Mouse (Mus musculus) CH12.LX (cell line): ENCODE data around the gene Malsu1. TPM values are rescaled to one million over a fixed set of nuclear protein-coding genes. Genes with fewer than 3 reads are reported as not detected.

ENCODE experiments used
- DNase-seq: peaks from one replicate; pipeline ENCODE4 v3.0.0-alpha.2; 2013; ENCODE audit errors: extremely low read depth
- H3K27ac ChIP-seq: 2 replicates; pipeline ENCODE4 v1.5.1; 2012; ENCODE audit warnings: low read depth, mild to moderate bottlenecking, control low read depth, moderate library complexity; ENCODE audit not compliant: insufficient read depth
- H3K27me3 ChIP-seq: replicated peaks from 2 replicates; pipeline ENCODE3; 2012; ENCODE audit warnings: inconsistent platforms
- H3K36me3 ChIP-seq, 2 experiments: replicated peaks in 1 of 2; 2 replicates each; pipeline versions ENCODE3 to v1.6.1; 2012; ENCODE audit warnings: inconsistent platforms in 1 of 2, low read length in 1 of 2, mild to moderate bottlenecking in 1 of 2, mixed read lengths in 1 of 2, moderate library complexity in 1 of 2; ENCODE audit not compliant: control insufficient read depth in 1 of 2, insufficient read depth in 1 of 2
- H3K4me1 ChIP-seq, 2 experiments: 2 replicates each; pipeline ENCODE4 v1.6.1; 2012; ENCODE audit warnings: inconsistent platforms in 1 of 2, moderate library complexity in 1 of 2; ENCODE audit not compliant: insufficient read depth in 2 of 2, control insufficient read depth in 1 of 2
- H3K4me2 ChIP-seq: 2 replicates; pipeline ENCODE4 v1.6.1; 2012; ENCODE audit warnings: low read depth, mild to moderate bottlenecking, control low read depth; ENCODE audit not compliant: poor library complexity, insufficient read depth, severe bottlenecking
- H3K4me3 ChIP-seq, 3 experiments: fragments of 150-350 bp in 1 of 3; sonication (generic) in 1 of 3; replicated peaks in 1 of 3; 2 replicates each; pipeline versions ENCODE3 to v1.5.1; 2011 to 2012; ENCODE audit warnings: low read depth in 2 of 3, low read length in 2 of 3, mild to moderate bottlenecking in 2 of 3, moderate library complexity in 2 of 3, control low read depth in 1 of 3, improper control_type of control experiment in 1 of 3, inconsistent platforms in 1 of 3, mixed read lengths in 1 of 3; ENCODE audit not compliant: poor library complexity in 1 of 3
- H3K79me2 ChIP-seq: replicated peaks from 2 replicates; pipeline ENCODE4 v1.6.1; 2012; ENCODE audit warnings: mild to moderate bottlenecking, moderate library complexity; ENCODE audit not compliant: control insufficient read depth, poor library complexity, insufficient read depth, severe bottlenecking; ENCODE audit errors: extremely low read depth
- H3K9ac ChIP-seq: 2 replicates; pipeline ENCODE4 v1.6.1; 2012; ENCODE audit warnings: low read depth, mild to moderate bottlenecking, control low read depth, moderate library complexity; ENCODE audit not compliant: insufficient read depth
- H3K9me3 ChIP-seq: replicated peaks from 2 replicates; pipeline ENCODE3; 2012; ENCODE audit warnings: low read length, inconsistent platforms, mixed read lengths
- CHD2 ChIP-seq: IDR thresholded peaks from 2 replicates; pipeline ENCODE4 v1.6.1; 2011; ENCODE audit warnings: low read length, improper control_type of control experiment
- CTCF ChIP-seq, 2 experiments: IDR thresholded peaks in 1 of 2; conservative IDR thresholded peaks in 1 of 2; 2 replicates each; pipeline ENCODE4 v1.5.1; 2011 to 2012; ENCODE audit warnings: low read depth in 2 of 2, low read length in 2 of 2, improper control_type of control experiment in 1 of 2, inconsistent platforms in 1 of 2, mild to moderate bottlenecking in 1 of 2, moderate library complexity in 1 of 2
- ELF1 ChIP-seq: IDR thresholded peaks from 2 replicates; pipeline ENCODE4 v1.6.1; 2014; ENCODE audit warnings: low read depth, mild to moderate bottlenecking, inconsistent platforms, low read length, improper control_type of control experiment
- ETS1 ChIP-seq: conservative IDR thresholded peaks from 2 replicates; pipeline ENCODE4 v1.6.1; 2012; ENCODE audit warnings: low read depth, mild to moderate bottlenecking, inconsistent platforms, low read length, improper control_type of control experiment, moderate library complexity
- GABPA ChIP-seq: IDR thresholded peaks from 2 replicates; pipeline ENCODE4 v1.6.1; 2012; ENCODE audit warnings: low read depth, low read length, improper control_type of control experiment, inconsistent platforms; ENCODE audit not compliant: insufficient replicate concordance
- HCFC1 ChIP-seq: IDR thresholded peaks from 2 replicates; pipeline ENCODE4 v1.6.1; 2012; ENCODE audit warnings: low read depth, mild to moderate bottlenecking, inconsistent platforms, low read length, improper control_type of control experiment
- IRF4 ChIP-seq: IDR thresholded peaks from 2 replicates; pipeline ENCODE4 v1.6.1; 2014; ENCODE audit warnings: low read depth, mild to moderate bottlenecking, inconsistent platforms, low read length, improper control_type of control experiment
- MAX ChIP-seq: IDR thresholded peaks from 2 replicates; pipeline ENCODE4 v1.6.1; 2011; ENCODE audit warnings: low read length, improper control_type of control experiment
- MAZ ChIP-seq: IDR thresholded peaks from 2 replicates; pipeline ENCODE4 v1.6.1; 2012; ENCODE audit warnings: low read depth, mild to moderate bottlenecking, inconsistent platforms, low read length, improper control_type of control experiment, moderate library complexity
- MEF2A ChIP-seq: IDR thresholded peaks from 2 replicates; pipeline ENCODE4 v1.6.1; 2014; ENCODE audit warnings: low read depth, mild to moderate bottlenecking, inconsistent platforms, low read length, improper control_type of control experiment, borderline replicate concordance
- MXI1 ChIP-seq: IDR thresholded peaks from 2 replicates; pipeline ENCODE4 v1.6.1; 2011; ENCODE audit warnings: mild to moderate bottlenecking, low read depth, low read length, improper control_type of control experiment
- NELFE ChIP-seq: IDR thresholded peaks from 2 replicates; pipeline ENCODE4 v1.6.1; 2011; ENCODE audit warnings: low read depth, low read length, improper control_type of control experiment
- PAX5 ChIP-seq: IDR thresholded peaks from 2 replicates; pipeline ENCODE4 v1.6.1; 2012; ENCODE audit warnings: low read length, inconsistent platforms, mixed read lengths
- POLR2A ChIP-seq: IDR thresholded peaks from 2 replicates; pipeline ENCODE4 v1.6.1; 2011; ENCODE audit warnings: low read depth, mild to moderate bottlenecking, improper control_type of control experiment, low read length
- POLR2AphosphoS2 ChIP-seq: IDR thresholded peaks from 2 replicates; pipeline ENCODE4 v1.6.1; 2011; ENCODE audit warnings: low read depth, low read length, improper control_type of control experiment
- RCOR1 ChIP-seq: conservative IDR thresholded peaks from 2 replicates; pipeline ENCODE4 v1.6.1; 2012; ENCODE audit warnings: low read depth, mild to moderate bottlenecking, inconsistent platforms, low read length, improper control_type of control experiment
- SIN3A ChIP-seq: IDR thresholded peaks from 2 replicates; pipeline ENCODE4 v1.6.1; 2012; ENCODE audit warnings: low read length, improper control_type of control experiment, inconsistent platforms
- SMC3 ChIP-seq: IDR thresholded peaks from 2 replicates; pipeline ENCODE4 v1.6.1; 2011; ENCODE audit warnings: low read depth, low read length, improper control_type of control experiment
- TBP ChIP-seq: conservative IDR thresholded peaks from 2 replicates; pipeline ENCODE4 v1.6.1; 2011; ENCODE audit warnings: low read depth, low read length, improper control_type of control experiment
- UBTF ChIP-seq: IDR thresholded peaks from 2 replicates; pipeline ENCODE4 v1.6.1; 2012; ENCODE audit warnings: low read depth, mild to moderate bottlenecking, inconsistent platforms, low read length, improper control_type of control experiment, moderate library complexity
- USF1 ChIP-seq: IDR thresholded peaks from 2 replicates; pipeline ENCODE4 v1.6.1; 2014; ENCODE audit warnings: low read depth, mild to moderate bottlenecking, inconsistent platforms, low read length, improper control_type of control experiment
- ZKSCAN1 ChIP-seq: IDR thresholded peaks from 2 replicates; pipeline ENCODE4 v1.6.1; 2012; ENCODE audit warnings: low read depth, inconsistent platforms, low read length, improper control_type of control experiment, borderline replicate concordance
- ZNF384 ChIP-seq: IDR thresholded peaks from 2 replicates; pipeline ENCODE4 v1.6.1; 2012; ENCODE audit warnings: low read depth, low read length, improper control_type of control experiment, inconsistent platforms
- dilution Hi-C: fragments of 300-500 bp; cut with MboI; formaldehyde crosslinking; loops from 2 replicates; pipeline ENCODE4 v1.14.3; 2020; ENCODE audit warnings: low sequenced_read_pairs; ENCODE audit not compliant: extremely low pct_unique_long_range_greater_than_20kb, extremely low pct_ligation_motif_present
- in situ Hi-C: fragments of 300-500 bp; cut with MboI; formaldehyde crosslinking; loops from 3 replicates; pipeline ENCODE4 v1.14.3; 2019; ENCODE audit warnings: low sequenced_read_pairs, low pct_ligation_motif_present, low pct_unique_long_range_greater_than_20kb, mixed read lengths
- polyA plus RNA-seq: library from polyadenylated mRNA; unstranded; fragments of >175 nt; gene quantifications from 2 replicates; pipeline ENCODE4 v1.2.1, GENCODE M21; 2012; ENCODE audit warnings: low read depth; ENCODE audit not compliant: insufficient read length
- total RNA-seq, 2 experiments: library from RNA; depleted of rRNA; stranded (reverse); fragments of 300-350 nt in 1 of 2; fragments of >200 nt in 1 of 2; gene quantifications; 2 replicates each; pipeline ENCODE4 v1.2.3; 2012 to 2014

Malsu1 gene
- total and polyA plus RNA-seq, 3 experiments: 39.0 to 78.7 (median 59.6) TPM

- TF ChIP-seq POLR2AphosphoS2 (no peak), TBP (no peak), USF1 (no peak), MAZ (no peak), UBTF (no peak), MEF2A (no peak), MAX (no peak), POLR2A (no peak), SIN3A (no peak), IRF4 (no peak), MXI1 (no peak), ETS1 (no peak), CHD2 (no peak), ELF1 (no peak), ZKSCAN1 (no peak), PAX5 (no peak)
These were observed 35.6 kb downstream of the Malsu1 start for GRCm38 (mm10) chr6:49109196-49109595.

DNA sequence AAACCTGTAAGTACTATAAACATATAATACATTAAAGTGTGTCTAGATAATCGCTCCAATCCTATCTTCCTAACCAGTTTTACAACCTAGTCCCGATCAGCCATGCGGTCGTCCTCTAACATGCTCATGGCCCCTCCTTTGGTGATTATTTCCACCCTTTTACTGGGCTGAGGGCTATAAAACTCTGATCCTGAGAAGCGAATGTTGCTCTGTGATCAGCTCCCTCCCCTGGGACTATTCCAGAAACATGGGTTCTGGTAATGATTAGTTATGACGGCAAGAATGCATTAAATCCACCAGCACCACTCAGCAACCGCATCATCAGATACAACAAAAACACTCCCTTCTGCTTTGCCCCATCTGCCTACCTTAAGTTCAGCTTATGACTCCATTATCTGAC is 40.3 kb downstream of the Malsu1 start:
- Histone ChIP-seq H3K36me3 (peaks cover 6 to 53% of the 10 kb centered on the region in 2 experiments), H3K4me2 (no peak overlapping the region), H3K4me3 (no peak overlapping the region), H3K27ac (no peak overlapping the region), H3K9me3 (no peaks in the 10 kb centered on the region), H3K79me2 (no peaks in the 10 kb centered on the region), H3K9ac (no peak overlapping the region), H3K4me1 (peaks cover 13 to 50% of the 10 kb centered on the region in 2 experiments), H3K27me3 (no peaks in the 10 kb centered on the region)
- DNase-seq: no peak
- TF ChIP-seq POLR2A (no peak), ELF1 (no peak), HCFC1 (no peak), RCOR1 (no peak), IRF4 (no peak), POLR2AphosphoS2 (no peak), MAZ (no peak), TBP (no peak), UBTF (no peak), SMC3 (no peak), MXI1 (no peak), PAX5 (no peak), NELFE (no peak), GABPA (no peak), CTCF (conservative IDR thresholded peaks at IDR 0.05 in 1 of 2, IDR thresholded peaks at IDR 0.05 in 1 of 2; ENCODE audit: low read depth in 2 of 2, low read length in 2 of 2) (no peak), ZNF384 (no peak)
- in situ Hi-C loops: no loop called here
- dilution Hi-C loops: no loop called here

More at GRCm38 (mm10) chr6:49109196-49109595, 35.6 kb downstream of the Malsu1 start:
- no peak overlapping the region for H3K4me2 ChIP-seq
- no peaks in the 10 kb centered on the region for H3K27me3 ChIP-seq
- peaks cover 4% of the 10 kb centered on the region for H3K9me3 ChIP-seq
- no peak for DNase-seq
- no peaks in the 10 kb centered on the region for H3K79me2 ChIP-seq
- H3K36me3 ChIP-seq: peaks cover 24 to 57% of the 10 kb centered on the region in 2 experiments
- H3K4me1 ChIP-seq: peaks cover 4 to 27% of the 10 kb centered on the region in 2 experiments; a peak in 3 of 4 replicates
- in situ Hi-C loops (no loop called here), dilution Hi-C loops (no loop called here)
- H3K9ac ChIP-seq: no peak overlapping the region
- H3K27ac ChIP-seq: no peak overlapping the region
- H3K4me3 ChIP-seq: no peak overlapping the region
